Mouse (Mus musculus): ENCODE measurements at regions not wholly inside any gene's neighbourhood (a gene's known extent, or its start where the extent isn't known, plus 50 kb on each side); places are given as distances from the start of the nearest gene placed in this dataset.

DNA sequence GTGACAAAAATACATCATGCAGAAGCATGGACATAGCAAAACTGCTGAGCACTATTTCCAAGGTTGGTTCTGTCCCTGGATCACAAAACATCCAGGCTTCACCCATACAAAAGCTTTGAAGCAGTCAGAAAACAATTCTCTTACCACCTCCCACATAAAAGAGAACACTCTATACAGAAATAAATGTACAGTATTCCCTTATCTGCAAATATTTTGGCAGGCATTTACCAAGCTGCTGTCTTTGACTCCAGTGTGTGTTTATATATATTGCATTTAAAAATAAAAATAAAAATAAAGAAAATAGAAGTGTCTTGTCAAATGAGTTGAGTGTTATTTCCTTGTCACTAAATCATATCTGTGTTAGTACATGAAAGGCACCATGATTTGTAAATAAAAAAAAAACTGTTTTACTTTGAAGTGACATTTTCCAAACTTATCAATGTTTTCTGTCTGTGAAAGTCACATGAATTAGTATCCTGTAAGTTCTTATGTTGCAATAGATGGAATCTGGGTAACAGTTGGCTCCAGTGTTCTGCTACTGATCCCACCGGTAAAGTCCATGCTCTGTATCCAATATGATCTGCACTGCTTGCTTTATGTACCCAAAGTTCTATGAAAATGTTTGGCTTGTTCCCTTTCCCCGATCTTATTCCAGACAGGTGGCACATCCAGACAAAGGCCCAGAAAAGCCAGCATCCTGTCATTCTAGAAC lies 59.9 kb upstream of the Cd93 start:
- DNase-seq: no peak

DNA sequence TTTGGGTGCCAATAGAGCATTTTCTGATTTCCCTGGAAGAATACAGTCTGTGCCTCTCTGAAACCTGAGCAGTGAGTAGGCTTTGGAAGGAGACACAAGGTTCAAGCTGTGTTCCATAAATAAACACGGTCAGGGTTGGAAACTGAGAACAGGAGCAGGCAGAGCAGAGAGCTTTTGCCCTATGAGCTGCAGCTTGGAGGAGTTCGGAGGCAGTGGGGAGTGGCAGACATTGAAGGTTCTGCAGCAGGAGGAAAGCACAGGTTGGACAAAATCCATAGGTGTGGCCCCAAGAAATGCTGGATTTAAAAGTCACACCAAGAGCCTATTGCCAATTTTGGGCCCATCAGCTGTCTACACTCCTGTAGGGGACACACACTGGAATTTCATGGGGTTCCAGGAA lies 59.0 kb upstream of the Cd93 start:
- no peak for DNase-seq

- no peak for DNase-seq
Measured at GRCm38 (mm10) chr2:148500235-148500936, 57.0 kb upstream of the Cd93 start.

GRCm38 (mm10) chr2:148497452-148498302 lies 54.3 kb upstream of the Cd93 start:
- no peak for DNase-seq

DNA sequence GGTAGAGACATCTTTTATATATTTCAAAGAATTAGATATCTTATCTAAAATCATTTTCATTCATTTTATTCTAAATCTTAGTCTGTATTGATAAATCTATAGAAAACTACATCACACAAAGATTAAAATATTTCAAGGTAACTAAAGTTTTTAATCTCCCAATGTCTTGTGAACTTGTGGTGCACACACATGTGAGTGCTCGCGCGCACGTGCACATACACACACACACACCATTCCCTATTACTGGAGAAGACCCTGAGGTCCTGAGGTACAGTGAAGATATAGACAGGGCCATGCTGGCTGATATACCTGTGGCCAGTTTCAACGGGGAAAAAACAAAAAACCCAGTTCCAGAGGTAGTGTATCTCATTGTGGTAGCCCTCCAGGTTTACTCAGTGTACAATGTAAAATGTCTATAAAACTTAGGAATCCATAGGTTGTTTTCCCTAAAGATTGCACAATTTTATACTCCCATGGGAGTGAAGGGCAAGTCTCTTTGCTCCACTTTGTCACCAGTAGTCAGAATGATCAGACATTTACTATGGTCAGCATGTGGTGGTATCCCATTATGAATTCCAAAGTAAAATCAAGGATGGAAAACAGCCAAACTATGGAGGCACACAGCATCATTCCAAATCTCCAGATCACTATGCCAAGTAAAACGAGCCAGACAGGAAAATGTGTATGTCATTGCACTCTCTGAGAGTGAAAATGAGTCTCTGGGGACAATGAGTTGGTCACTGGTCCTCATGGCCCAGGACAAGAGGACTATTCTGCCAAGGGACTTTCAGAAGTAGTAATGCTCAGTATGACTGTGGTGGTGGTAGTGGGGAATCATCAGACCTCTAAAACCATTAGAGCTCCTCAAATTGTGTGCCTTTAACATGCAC lies 53.0 kb upstream of the Cd93 start:
- no peak for DNase-seq

- DNase-seq: no peak
Measured at GRCm38 (mm10) chr2:148495485-148495884, 52.1 kb upstream of the Cd93 start.

DNA sequence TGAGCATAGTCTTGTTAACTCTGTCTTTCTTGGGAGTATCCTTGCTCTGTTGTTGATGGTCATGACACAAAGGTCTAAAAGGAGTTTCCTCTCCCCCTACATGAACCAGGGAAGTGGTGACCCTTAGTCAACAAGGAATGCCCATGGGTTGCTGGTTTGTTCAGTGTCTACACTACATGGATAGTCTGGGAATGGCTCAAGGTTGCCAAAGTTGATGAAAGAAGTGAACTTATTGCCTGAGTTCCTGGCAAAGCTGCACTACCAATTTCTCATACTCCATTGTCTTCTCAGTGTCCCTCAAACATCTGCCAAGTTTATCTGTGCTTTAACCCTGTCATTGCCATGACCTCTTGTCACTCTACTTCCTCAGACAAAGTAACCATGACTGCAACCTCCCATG lies 49.9 kb upstream of the Cd93 start:
- DNase-seq: no peak

Data from thymus, postnatal 36 days (tissue).